18 mouse cellular contexts compared by ENCODE assay signal in the genomic region with DNA sequence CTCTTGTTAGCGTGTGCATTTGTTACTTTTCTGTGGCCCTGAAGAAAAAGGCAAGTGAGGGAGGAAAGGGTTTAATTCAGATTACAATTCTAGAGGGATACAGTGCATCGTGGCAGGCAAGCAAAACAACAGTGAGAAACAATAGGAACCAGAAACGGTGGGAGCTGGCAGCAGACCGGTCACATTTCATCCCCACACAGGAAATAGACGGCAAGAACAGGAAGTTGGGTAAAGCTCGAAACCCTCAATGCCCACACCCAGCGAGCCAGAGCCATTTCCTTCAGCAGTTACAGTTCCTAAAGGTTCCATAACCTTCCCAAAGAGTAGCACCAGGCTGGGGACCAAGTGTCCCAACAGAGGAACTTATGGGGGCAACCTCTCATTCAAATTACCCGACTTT. TPM values are rescaled to one million over a fixed set of nuclear protein-coding genes. Genes with fewer than 3 reads are reported as not detected.
A peak's percentile ranks its signal among the peaks of the same experiment; 100 is the strongest.
DNase-seq lines count a peak whose midpoint lies in the region; ATAC-seq lines count a peak whose summit lies in the region.
"Had no signal": no experiment of that assay in that cellular context is flagged by ENCODE, and none has a peak within 500 bp of the region (broad histone marks: within the 10 kb centered on the region; RNA-seq: fewer than 3 reads in every experiment).

No protein-coding gene starts in this region.

- DNase-seq in heart, adult 11 months = peak; percentile 67
- DNase-seq in heart, postnatal 36 days = no peak
- peak; percentile 63 for DNase-seq in testis, postnatal 10 days (ENCODE audit: low spot score)
- no peak for DNase-seq in liver
- no peak for DNase-seq in gastrocnemius, postnatal 14 days
- DNase-seq in cerebellum, postnatal 4 days (ENCODE audit: low spot score in 2 of 2) = no peak
- DNase-seq: adrenal gland, postnatal 14 days; cerebellum, adult 11-12 months; cerebellum, adult 9-10 months; cerebellum, postnatal 36 days; embryo, embryonic 11 days; gastrocnemius, postnatal 10 days; heart, postnatal 4 days had no signal

- peak; percentile 66 for ATAC-seq in granulocyte monocyte progenitor cell, adult 5-6 weeks (replicated peaks; ENCODE audit: poor library complexity, severe bottlenecking)
- ATAC-seq: forebrain, embryonic 16.5 days; hindbrain, embryonic 16.5 days; inflammation-experienced regulatory T-cells, adult 6 months; intestine, postnatal 0 days had no signal

- intact Hi-C loops in heart, postnatal 36 days (cut with DNase I) = no loop called here
- intact Hi-C loops in gastrocnemius, postnatal 14 days (cut with DNase I; ENCODE audit: low total_unique reads) = no loop called here

RNA-seq across cellular contexts. Expression of a gene that starts 34.2 kb away (rescaled TPM):
- 10 to 100 TPM; 23.2 to 33.8 TPM for total RNA-seq in heart, postnatal 36 days (2021)
- total RNA-seq in granulocyte monocyte progenitor cell, adult 5-6 weeks (2014; fragmentation: Nextera tagmentation) = 28.4 and 33.7 TPM in 2 replicates
- 14.1 and 14.8 TPM in 2 replicates for total RNA-seq in granulocyte monocyte progenitor cell, adult 5-6 weeks (2017)
- total RNA-seq in gastrocnemius, postnatal 14 days (2021) = 10 to 100 TPM; 16.9 to 21.5 TPM

Comparison
In these comparisons a context has a peak if more than half of its experiments do, and no peak if none do; other contexts are left out.
1. DNase-seq: peak in heart, adult 11 months (single experiment) and testis, postnatal 10 days (single experiment); none in heart, postnatal 36 days (0 of 2), liver (single experiment), gastrocnemius, postnatal 14 days (single experiment) and cerebellum, postnatal 4 days (0 of 2).